Mouse (Mus musculus) lung, postnatal 36 days (tissue): ENCODE measurements around the gene Ntn5.

Experiments
- DNase-seq: peaks from one replicate; pipeline ENCODE4 v3.0.0; 2022; ENCODE audit warnings: mixed read lengths

Ntn5 gene

GRCm38 (mm10) chr7:45713881-45714520, 30.2 kb downstream of the Ntn5 start:
- DNase-seq, result no peak

- peak; percentile 70 for DNase-seq
Observed at GRCm38 (mm10) chr7:45714630-45715089, 30.8 kb downstream of the Ntn5 start.

- DNase-seq, result peak; percentile 99
Observed at GRCm38 (mm10) chr7:45715090-45715708, 31.4 kb downstream of the Ntn5 start, which contains the start of gene Rpl18. TSS of gene Rpl18 (plus strand) at chr7:45715457.

GRCm38 (mm10) chr7:45715741-45716459, 32.1 kb downstream of the Ntn5 start:
- DNase-seq, result peak; percentile 61

- no peak for DNase-seq
Observed at GRCm38 (mm10) chr7:45716460-45716857, 32.6 kb downstream of the Ntn5 start.

GRCm38 (mm10) chr7:45716952-45717917, 33.4 kb downstream of the Ntn5 start:
- no peak for DNase-seq

GRCm38 (mm10) chr7:45717918-45718297, 34.1 kb downstream of the Ntn5 start, which contains the start of gene Sphk2:
TSS of gene Sphk2 (minus strand) at chr7:45718002.
- DNase-seq, result peak; percentile 99

GRCm38 (mm10) chr7:45718331-45718730, 34.5 kb downstream of the Ntn5 start:
- DNase-seq, result no peak

GRCm38 (mm10) chr7:45719180-45719579, 35.4 kb downstream of the Ntn5 start:
- no peak for DNase-seq

- DNase-seq, result no peak
Observed at GRCm38 (mm10) chr7:45719738-45720412, 36.1 kb downstream of the Ntn5 start.

GRCm38 (mm10) chr7:45720413-45721233, 36.8 kb downstream of the Ntn5 start, which contains the start of gene Fam83e:
TSS of gene Fam83e (plus strand) at chr7:45721212.
- peak; percentile 57 for DNase-seq

- DNase-seq, result no peak
Observed at GRCm38 (mm10) chr7:45721234-45721571, 37.4 kb downstream of the Ntn5 start.

GRCm38 (mm10) chr7:45721642-45722347, 38.0 kb downstream of the Ntn5 start:
- DNase-seq, result no peak

- no peak for DNase-seq
Observed at GRCm38 (mm10) chr7:45722348-45722713, 38.5 kb downstream of the Ntn5 start.

GRCm38 (mm10) chr7:45723301-45723700, 39.5 kb downstream of the Ntn5 start:
- no peak for DNase-seq

GRCm38 (mm10) chr7:45723781-45724180, 40.0 kb downstream of the Ntn5 start:
- DNase-seq, result no peak

- no peak for DNase-seq
Observed at GRCm38 (mm10) chr7:45725151-45725550, 41.3 kb downstream of the Ntn5 start.

GRCm38 (mm10) chr7:45725713-45726112, 41.9 kb downstream of the Ntn5 start, which contains the start of gene Spaca4:
TSS of gene Spaca4 (minus strand) at chr7:45725813.
- no peak for DNase-seq

GRCm38 (mm10) chr7:45726419-45726818, 42.6 kb downstream of the Ntn5 start:
- no peak for DNase-seq

- no peak for DNase-seq
Observed at GRCm38 (mm10) chr7:45727625-45728024, 43.8 kb downstream of the Ntn5 start.
